Mouse (Mus musculus) bone marrow macrophage, adult 2 months (primary cell): ENCODE results near the gene Trim7.

ENCODE experiments used
- CTCF ChIP-seq: IDR thresholded peaks from 2 replicates; pipeline ENCODE4 v1.5.1; 2012; ENCODE audit warnings: low read depth, mild to moderate bottlenecking, low read length, moderate library complexity
- POLR2A ChIP-seq: IDR thresholded peaks from 2 replicates; pipeline ENCODE4 v1.6.1; 2012; ENCODE audit warnings: mild to moderate bottlenecking, low read depth, low read length, borderline replicate concordance

DNA sequence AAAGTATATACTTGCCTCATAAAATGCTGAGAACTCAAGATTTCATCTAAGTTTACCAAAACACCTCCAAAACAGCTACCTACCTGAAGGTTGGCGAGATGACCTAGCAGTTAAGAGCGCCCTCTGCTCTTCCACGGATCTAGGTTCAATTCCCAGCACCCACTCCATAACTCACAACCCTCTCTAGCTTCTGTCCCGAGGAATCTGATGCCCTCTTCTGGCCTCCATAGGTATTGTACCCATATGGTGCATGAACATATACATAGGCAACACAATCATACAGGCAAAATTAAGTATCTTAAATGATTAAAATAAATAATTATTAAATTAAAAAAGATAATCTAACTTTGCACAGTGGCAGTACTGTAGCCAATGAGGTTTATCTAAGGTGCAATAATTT, 43.7 kb upstream of the Trim7 start:
- TF ChIP-seq CTCF (no peak), POLR2A (no peak)
